Mouse (Mus musculus) spleen, postnatal 14 days (tissue): ENCODE measurements around the gene Rgl1.

ENCODE experiments used
- DNase-seq, 2 experiments: peaks; one replicate each; pipeline ENCODE4 v3.0.0; 2021 to 2022; ENCODE audit warnings: low spot score in 2 of 2

Gene Rgl1

GRCm38 (mm10) chr1:152615987-152616776 is 150.0 kb downstream of the Rgl1 start:
- DNase-seq = no peak

GRCm38 (mm10) chr1:152614743-152615380 is 151.3 kb downstream of the Rgl1 start:
- no peak for DNase-seq

GRCm38 (mm10) chr1:152613158-152613857 is 152.8 kb downstream of the Rgl1 start:
- DNase-seq = no peak

- no peak for DNase-seq
Measured at GRCm38 (mm10) chr1:152612535-152613157, 153.5 kb downstream of the Rgl1 start.

GRCm38 (mm10) chr1:152609547-152609946 is 156.6 kb downstream of the Rgl1 start:
- no peak for DNase-seq

- no peak for DNase-seq
Measured at GRCm38 (mm10) chr1:152609006-152609405, 157.1 kb downstream of the Rgl1 start.

- no peak for DNase-seq
Measured at GRCm38 (mm10) chr1:152607765-152608164, 158.4 kb downstream of the Rgl1 start.

GRCm38 (mm10) chr1:152606727-152607126 is 159.4 kb downstream of the Rgl1 start:
- DNase-seq = no peak

- no peak for DNase-seq
Measured at GRCm38 (mm10) chr1:152605895-152606625, 160.1 kb downstream of the Rgl1 start.

- no peak for DNase-seq
Measured at GRCm38 (mm10) chr1:152604147-152604546, 162.0 kb downstream of the Rgl1 start.

- no peak for DNase-seq
Measured at GRCm38 (mm10) chr1:152603628-152604027, 162.5 kb downstream of the Rgl1 start.

- DNase-seq = no peak
Measured at GRCm38 (mm10) chr1:152600494-152600893, 165.7 kb downstream of the Rgl1 start.

- DNase-seq = no peak
Measured at GRCm38 (mm10) chr1:152599347-152599746, 166.8 kb downstream of the Rgl1 start.

GRCm38 (mm10) chr1:152594690-152595089 is 171.5 kb downstream of the Rgl1 start:
- DNase-seq = no peak

- no peak for DNase-seq
Measured at GRCm38 (mm10) chr1:152593831-152594549, 172.2 kb downstream of the Rgl1 start.

GRCm38 (mm10) chr1:152593382-152593781 is 172.8 kb downstream of the Rgl1 start:
- DNase-seq = no peak

- peak; percentile 63 to 71 for DNase-seq
Measured at GRCm38 (mm10) chr1:152592609-152593008, 173.5 kb downstream of the Rgl1 start.

GRCm38 (mm10) chr1:152591746-152592498 is 174.2 kb downstream of the Rgl1 start:
- DNase-seq = no peak

- no peak for DNase-seq
Measured at GRCm38 (mm10) chr1:152590321-152590720, 175.8 kb downstream of the Rgl1 start.

- DNase-seq = no peak
Measured at GRCm38 (mm10) chr1:152589331-152589935, 176.7 kb downstream of the Rgl1 start.
